Mouse (Mus musculus): ENCODE data around the gene Upp1.

DNA sequence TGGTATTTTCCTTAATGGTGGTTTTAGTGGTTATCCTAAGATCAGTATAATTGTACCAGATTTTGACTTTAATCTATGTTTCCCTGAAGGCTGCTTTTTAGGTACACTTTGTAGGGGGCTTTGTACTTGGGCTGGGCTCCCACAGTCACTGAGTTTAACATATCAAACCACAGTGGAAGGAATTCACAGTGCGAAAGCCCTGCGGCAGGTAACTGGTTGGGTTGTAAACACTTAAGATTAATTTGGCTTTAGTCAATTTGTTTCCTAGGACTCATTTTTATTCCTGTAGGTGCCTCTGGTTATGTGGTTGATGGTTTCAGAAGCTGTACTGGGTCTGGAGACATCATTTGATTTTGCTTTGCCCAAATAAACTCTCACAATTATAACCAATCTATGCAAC lies 49.4 kb downstream of the Upp1 start:
- TF ChIP-seq USF1 (IDR thresholded peaks at IDR 0.05; ENCODE audit: low read depth) (no peak), POLR2AphosphoS2 (IDR thresholded peaks at IDR 0.05; ENCODE audit: insufficient read length, low read depth) (no peak), POLR2A (IDR thresholded peaks at IDR 0.05; ENCODE audit: insufficient read length, low read depth) (no peak), MYOD1 (IDR thresholded peaks at IDR 0.05; ENCODE audit: control insufficient read depth in 1 of 3, insufficient read length in 2 of 3, low read depth in 2 of 3) (no peak), SRF (IDR thresholded peaks at IDR 0.05; ENCODE audit: control insufficient read depth, insufficient read length, low read depth) (no peak), CEBPB (IDR thresholded peaks at IDR 0.05; ENCODE audit: insufficient read depth, poor library complexity, severe bottlenecking) (no peak), MYOG (IDR thresholded peaks at IDR 0.05; ENCODE audit: control insufficient read depth in 1 of 3, insufficient read depth in 1 of 3, insufficient read length in 2 of 3, low read depth in 2 of 3) (no peak), E2F4 (IDR thresholded peaks at IDR 0.05; ENCODE audit: insufficient read depth) (no peak), TCF12 (IDR thresholded peaks at IDR 0.05; ENCODE audit: insufficient read depth, poor library complexity, severe bottlenecking) (no peak), MAX (IDR thresholded peaks at IDR 0.05; ENCODE audit: low read depth) (no peak), TCF3 (IDR thresholded peaks at IDR 0.05; ENCODE audit: insufficient read length, low read depth) (no peak), REST (IDR thresholded peaks at IDR 0.05; ENCODE audit: insufficient read depth, insufficient read length) (no peak)

Measured in myocyte (in vitro differentiated cells).